Comparison of ENCODE assay signal across 8 mouse cellular contexts in the genomic region with DNA sequence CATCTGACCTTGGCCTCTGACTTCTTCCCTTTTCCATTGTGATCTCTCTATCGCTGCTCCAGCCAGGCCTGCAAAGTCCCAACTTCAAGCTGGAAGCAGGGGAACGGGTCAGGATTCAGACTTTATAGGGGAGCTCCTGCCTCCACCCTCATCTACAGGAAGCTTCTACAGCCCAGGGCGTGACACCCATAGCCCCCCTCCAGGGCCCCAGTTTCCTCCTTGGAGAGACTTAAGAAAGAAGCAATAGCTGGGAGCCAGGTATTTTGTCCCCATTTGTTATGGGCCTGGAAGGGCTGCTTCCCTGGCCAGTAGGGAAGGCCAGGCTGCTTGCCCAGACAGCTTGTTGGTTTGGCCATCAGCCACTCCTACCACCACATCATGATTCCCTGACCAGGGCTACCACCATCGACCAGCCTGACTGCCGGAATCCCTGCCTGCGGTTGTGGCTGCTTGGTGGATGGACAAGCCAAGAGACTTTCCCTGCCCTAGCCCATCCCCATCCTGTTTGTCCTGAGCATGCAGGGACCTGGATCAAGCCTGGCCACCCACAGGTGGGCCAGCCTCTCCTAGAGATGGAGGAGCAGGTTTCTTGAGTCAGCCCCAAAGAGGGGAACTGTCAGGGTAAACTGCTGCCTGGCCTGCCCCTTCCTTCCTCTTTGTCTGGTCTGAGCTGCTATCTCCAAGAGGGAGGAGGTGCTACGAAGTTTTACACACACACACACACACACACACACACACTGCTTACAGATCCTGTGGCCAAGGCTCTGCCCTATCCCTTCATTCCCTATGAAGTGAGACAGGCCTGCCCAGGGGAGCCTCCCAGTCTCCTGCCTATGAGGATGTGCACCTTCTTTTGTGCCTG. TPM values are rescaled to one million over a fixed set of nuclear protein-coding genes. Genes with fewer than 3 reads are reported as not detected.
DNase-seq lines count a peak whose midpoint lies in the region; ATAC-seq and TF ChIP-seq lines count a peak whose summit lies in the region.

No protein-coding gene starts in this region.

- H3K36me3 ChIP-seq in E14TG2a.4 (ENCODE audit: insufficient read depth, low read length): peaks cover 49% of the 10 kb centered on the region
- H3K36me3 ChIP-seq in hindbrain, embryonic 13.5 days: peaks cover 16% of the 10 kb centered on the region
- H3K36me3 ChIP-seq in macrophage (ENCODE audit: inconsistent target): peaks cover 22% of the 10 kb centered on the region

- no peaks in the 10 kb centered on the region for H3K27me3 ChIP-seq in E14TG2a.4 (ENCODE audit: insufficient read depth, low read length)
- peaks cover 14% of the 10 kb centered on the region; the same call in 1 of the 2 replicates for H3K27me3 ChIP-seq in hindbrain, embryonic 13.5 days

- TF ChIP-seq CTCF in E14TG2a.4 (conservative IDR thresholded peaks at IDR 0.05; ENCODE audit: low read length): no peak

- H3K9ac ChIP-seq in hindbrain, embryonic 13.5 days: peak overlapping the region; percentile 90

- H3K79me2 ChIP-seq in macrophage (ENCODE audit: inconsistent target): peaks cover 62% of the 10 kb centered on the region

- no peak overlapping the region for H3K27ac ChIP-seq in hindbrain, embryonic 13.5 days
- H3K27ac ChIP-seq in macrophage: peak overlapping the region; percentile 81

- WGBS in hindbrain, embryonic 13.5 days: 65% methylated on average over 7 of the region's 7 CpGs
- 9% methylated on average over 7 of the region's 7 CpGs for WGBS in macrophage (ENCODE audit: missing documents)

- DNase-seq in heart, adult 11 months: peak; percentile 96
- DNase-seq in heart, postnatal 4 days: no peak
- no peak for DNase-seq in MN1 (ENCODE audit: low spot score)
- DNase-seq in kidney, postnatal 25 days: no peak

- H3K9me3 ChIP-seq in E14TG2a.4 (ENCODE audit: low read length): no peaks in the 10 kb centered on the region
- no peaks in the 10 kb centered on the region for H3K9me3 ChIP-seq in hindbrain, embryonic 13.5 days

- peak; percentile 52 for ATAC-seq in common myeloid progenitor, adult 5-6 weeks (replicated peaks; ENCODE audit: low read depth, poor library complexity, severe bottlenecking)
- no peak for ATAC-seq in hindbrain, embryonic 13.5 days (ENCODE audit: low FRiP score)

- peaks cover 83% of the 10 kb centered on the region for H3K4me1 ChIP-seq in E14TG2a.4 (replicated peaks; ENCODE audit: low read depth, low read length)
- peaks cover 51% of the 10 kb centered on the region for H3K4me1 ChIP-seq in hindbrain, embryonic 13.5 days (replicated peaks)

- H3K4me2 ChIP-seq in hindbrain, embryonic 13.5 days: peak overlapping the region; percentile 71

- peak overlapping the region; percentile 92 for H3K4me3 ChIP-seq in E14TG2a.4 (replicated peaks; ENCODE audit: low read length)
- H3K4me3 ChIP-seq in hindbrain, embryonic 13.5 days: peak overlapping the region; percentile 67
- peak overlapping the region; percentile 87 for H3K4me3 ChIP-seq in macrophage (ENCODE audit: inconsistent target)

RNA-seq across cellular contexts. Expression of a gene that starts 1.3 kb away (rescaled TPM):
- 10 to 100 TPM; 62.1 to 63.6 TPM for total RNA-seq in heart, postnatal 4 days (2021)
- total RNA-seq in common myeloid progenitor, adult 5-6 weeks (2017): 42.5 and 44.4 TPM in 2 replicates
- 53.5 and 53.9 TPM in 2 replicates for polyA plus RNA-seq in hindbrain, embryonic 13.5 days (2015; fragmentation: Nextera tagmentation; extraction: Ambion mirVana)
- total RNA-seq in macrophage (2018; cell fraction: chromatin; rRNA removed): 10 to 100 TPM in 21 of 26 experiments, 1 to 10 TPM in 5; 4.4 to 82.2 (median 27.6) TPM
- 100 to 1,000 TPM in 6 of 26 experiments, 10 to 100 TPM in 20; 38.6 to 130 (median 74.2) TPM for total RNA-seq in macrophage (2018; cell fraction: cytosol; rRNA removed)
- 10 to 100 TPM; 12.8 to 76.0 (median 32.1) TPM for total RNA-seq in macrophage (2018; cell fraction: nucleus; rRNA removed)
- 37.5 to 79.0 TPM (median 76.6 TPM) in 3 replicates for polyA plus RNA-seq in macrophage (2018)

RNA-seq across cellular contexts. Expression of a gene that starts 4.7 kb away (rescaled TPM):
- total RNA-seq in heart, postnatal 4 days (2021): 10 to 100 TPM; 14.0 to 14.8 TPM
- 9.4 and 14.7 TPM in 2 replicates for total RNA-seq in common myeloid progenitor, adult 5-6 weeks (2017)
- 16.6 and 19.0 TPM in 2 replicates for polyA plus RNA-seq in hindbrain, embryonic 13.5 days (2015; fragmentation: Nextera tagmentation; extraction: Ambion mirVana)
- 10 to 100 TPM in 22 of 26 experiments, 1 to 10 TPM in 4; 4.4 to 53.3 (median 21.1) TPM for total RNA-seq in macrophage (2018; cell fraction: chromatin; rRNA removed)
- total RNA-seq in macrophage (2018; cell fraction: cytosol; rRNA removed): 10 to 100 TPM; 12.8 to 29.1 (median 19.8) TPM
- 10 to 100 TPM in 22 of 26 experiments, 1 to 10 TPM in 4; 6.9 to 38.6 (median 17.5) TPM for total RNA-seq in macrophage (2018; cell fraction: nucleus; rRNA removed)
- 11.4 to 23.0 TPM (median 20.3 TPM) in 3 replicates for polyA plus RNA-seq in macrophage (2018)

RNA-seq across cellular contexts. Expression of a gene that starts 18.2 kb away (rescaled TPM):
- under 1 TPM; 0.43 TPM for total RNA-seq in heart, postnatal 4 days (2021)
- 0.41 and 0.53 TPM in 2 replicates for total RNA-seq in common myeloid progenitor, adult 5-6 weeks (2017)
- 0.04 and 0.05 TPM in 2 replicates for polyA plus RNA-seq in hindbrain, embryonic 13.5 days (2015; fragmentation: Nextera tagmentation; extraction: Ambion mirVana)
- 10 to 100 TPM in 14 of 26 experiments, 1 to 10 TPM in 12; 1.1 to 44.1 (median 13.9) TPM for total RNA-seq in macrophage (2018; cell fraction: chromatin; rRNA removed)
- 100 to 1,000 TPM in 9 of 26 experiments, 10 to 100 TPM in 17; 16.2 to 215 (median 57.2) TPM for total RNA-seq in macrophage (2018; cell fraction: cytosol; rRNA removed)
- 100 to 1,000 TPM in 13 of 26 experiments, 10 to 100 TPM in 13; 10.9 to 317 (median 79.4) TPM for total RNA-seq in macrophage (2018; cell fraction: nucleus; rRNA removed)
- polyA plus RNA-seq in macrophage (2018): 9.3 to 44.3 TPM (median 27.8 TPM) in 3 replicates

RNA-seq across cellular contexts. Expression of a gene that starts 33.5 kb away (rescaled TPM):
- 10 to 100 TPM; 90.0 to 98.5 TPM for total RNA-seq in heart, postnatal 4 days (2021)
- 82.8 and 88.2 TPM in 2 replicates for total RNA-seq in common myeloid progenitor, adult 5-6 weeks (2017)
- 32.6 and 33.7 TPM in 2 replicates for polyA plus RNA-seq in hindbrain, embryonic 13.5 days (2015; fragmentation: Nextera tagmentation; extraction: Ambion mirVana)
- total RNA-seq in macrophage (2018; cell fraction: chromatin; rRNA removed): 10 to 100 TPM; 22.3 to 68.0 (median 42.6) TPM
- 10 to 100 TPM; 27.5 to 50.7 (median 39.1) TPM for total RNA-seq in macrophage (2018; cell fraction: cytosol; rRNA removed)
- total RNA-seq in macrophage (2018; cell fraction: nucleus; rRNA removed): 10 to 100 TPM; 28.3 to 71.2 (median 43.9) TPM
- polyA plus RNA-seq in macrophage (2018): 22.0 to 38.9 TPM (median 30.1 TPM) in 3 replicates

RNA-seq across cellular contexts. Expression of a gene that starts 44.2 kb away (rescaled TPM):
- total RNA-seq in heart, postnatal 4 days (2021): 100 to 1,000 TPM; 404 to 423 TPM
- 76.9 and 90.2 TPM in 2 replicates for total RNA-seq in common myeloid progenitor, adult 5-6 weeks (2017)
- 93.1 and 101 TPM in 2 replicates for polyA plus RNA-seq in hindbrain, embryonic 13.5 days (2015; fragmentation: Nextera tagmentation; extraction: Ambion mirVana)
- total RNA-seq in macrophage (2018; cell fraction: chromatin; rRNA removed): 100 to 1,000 TPM in 8 of 26 experiments, 10 to 100 TPM in 18; 27.9 to 189 (median 89.2) TPM
- total RNA-seq in macrophage (2018; cell fraction: cytosol; rRNA removed): 100 to 1,000 TPM; 113 to 192 (median 160) TPM
- total RNA-seq in macrophage (2018; cell fraction: nucleus; rRNA removed): 100 to 1,000 TPM in 15 of 26 experiments, 10 to 100 TPM in 11; 46.5 to 175 (median 103) TPM
- polyA plus RNA-seq in macrophage (2018): 173 to 195 TPM (median 183 TPM) in 3 replicates
